Mouse (Mus musculus) CH12.LX (cell line): ENCODE measurements at regions not wholly inside any gene's neighbourhood (a gene's known extent, or its start where the extent isn't known, plus 50 kb on each side); places are given as distances from the start of the nearest gene placed in this dataset.

Experiments
- CHD2 ChIP-seq: IDR thresholded peaks from 2 replicates; pipeline ENCODE4 v1.6.1; 2011; ENCODE audit warnings: low read length, improper control_type of control experiment
- CTCF ChIP-seq, 2 experiments: IDR thresholded peaks in 1 of 2; conservative IDR thresholded peaks in 1 of 2; 2 replicates each; pipeline ENCODE4 v1.5.1; 2011 to 2012; ENCODE audit warnings: low read depth in 2 of 2, low read length in 2 of 2, improper control_type of control experiment in 1 of 2, inconsistent platforms in 1 of 2, mild to moderate bottlenecking in 1 of 2, moderate library complexity in 1 of 2
- ELF1 ChIP-seq: IDR thresholded peaks from 2 replicates; pipeline ENCODE4 v1.6.1; 2014; ENCODE audit warnings: low read depth, mild to moderate bottlenecking, inconsistent platforms, low read length, improper control_type of control experiment
- GABPA ChIP-seq: IDR thresholded peaks from 2 replicates; pipeline ENCODE4 v1.6.1; 2012; ENCODE audit warnings: low read depth, low read length, improper control_type of control experiment, inconsistent platforms; ENCODE audit not compliant: insufficient replicate concordance
- MAX ChIP-seq: IDR thresholded peaks from 2 replicates; pipeline ENCODE4 v1.6.1; 2011; ENCODE audit warnings: low read length, improper control_type of control experiment
- SIN3A ChIP-seq: IDR thresholded peaks from 2 replicates; pipeline ENCODE4 v1.6.1; 2012; ENCODE audit warnings: low read length, improper control_type of control experiment, inconsistent platforms

- no peak for TF ChIP-seq GABPA
- no peak for TF ChIP-seq CTCF (conservative IDR thresholded peaks at IDR 0.05 in 1 of 2, IDR thresholded peaks at IDR 0.05 in 1 of 2; ENCODE audit: low read depth in 2 of 2, low read length in 2 of 2)
- no peak for TF ChIP-seq ELF1
- TF ChIP-seq SIN3A = no peak
- TF ChIP-seq CHD2 = no peak
- no peak for TF ChIP-seq MAX
These were observed 102.6 kb upstream of the Smc2 start for GRCm38 (mm10) chr4:52336365-52337017.
